Mouse (Mus musculus) olfactory bulb, adult 2 months (tissue): ENCODE results near the gene Tbl1xr1.

ENCODE experiments used
- CTCF ChIP-seq: fragments of 200-500 bp; IDR thresholded peaks from 2 replicates; pipeline ENCODE4 v1.5.1; 2012; ENCODE audit warnings: low read depth, mild to moderate bottlenecking, low read length, moderate library complexity; ENCODE audit not compliant: insufficient read depth
- POLR2A ChIP-seq: fragments of 200-500 bp; IDR thresholded peaks from 2 replicates; pipeline ENCODE4 v1.6.1; 2012; ENCODE audit warnings: mild to moderate bottlenecking, low read depth, low read length, moderate library complexity; ENCODE audit not compliant: insufficient read depth

DNA sequence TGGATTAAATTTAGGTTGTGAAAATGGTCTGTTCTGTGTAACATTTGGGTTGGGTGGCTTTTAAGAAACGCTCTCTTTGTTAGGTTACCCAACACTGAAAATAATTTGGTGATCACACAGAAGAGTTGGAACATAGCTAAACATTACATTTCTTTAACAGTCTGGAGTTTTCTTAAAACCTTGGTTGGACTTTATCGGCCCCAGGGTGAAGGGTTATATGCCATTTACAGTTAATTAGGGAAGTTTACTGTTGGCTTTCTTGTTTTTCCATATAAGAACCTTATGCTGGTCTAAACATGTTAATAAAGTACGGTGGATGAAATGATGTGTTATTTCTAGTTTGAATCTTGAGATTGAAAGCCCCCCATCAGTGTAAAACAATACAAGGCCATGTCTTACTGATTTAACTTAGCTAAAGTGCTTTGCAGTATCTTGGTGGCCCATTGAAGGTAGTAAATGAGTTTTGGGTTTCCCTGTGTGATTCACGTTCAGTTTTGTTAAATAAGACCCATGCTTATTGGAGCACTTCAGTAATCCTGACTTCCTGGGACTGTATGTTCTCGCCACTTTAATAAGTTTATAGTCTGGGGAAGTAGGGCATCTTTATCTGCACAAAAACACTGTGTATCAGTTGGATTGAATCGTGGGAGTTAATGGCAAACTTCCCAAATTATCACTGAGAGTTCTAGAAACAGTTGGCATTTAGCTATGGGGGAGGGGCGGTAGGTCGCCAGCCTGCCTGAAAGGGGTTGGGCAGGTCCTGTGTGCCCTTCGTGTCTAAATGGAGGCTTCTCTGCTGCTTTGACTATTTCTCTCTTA lies 1.4 kb downstream of the Tbl1xr1 start:
- no peak for TF ChIP-seq POLR2A
- TF ChIP-seq CTCF = no peak
